Mouse (Mus musculus): ENCODE measurements around the gene Pvr. TPM values are rescaled to one million over a fixed set of nuclear protein-coding genes. Genes with fewer than 3 reads are reported as not detected.
A peak's percentile ranks its signal among the peaks of the same experiment; 100 is the strongest.
"Not testable (repeated sequence)": the region's sequence is repeated elsewhere in the genome, so short reads cannot be mapped to it uniquely, and the experiment has no call there.

The Pvr gene
- polyA plus RNA-seq, 1 experiment = 10.9 TPM

DNA sequence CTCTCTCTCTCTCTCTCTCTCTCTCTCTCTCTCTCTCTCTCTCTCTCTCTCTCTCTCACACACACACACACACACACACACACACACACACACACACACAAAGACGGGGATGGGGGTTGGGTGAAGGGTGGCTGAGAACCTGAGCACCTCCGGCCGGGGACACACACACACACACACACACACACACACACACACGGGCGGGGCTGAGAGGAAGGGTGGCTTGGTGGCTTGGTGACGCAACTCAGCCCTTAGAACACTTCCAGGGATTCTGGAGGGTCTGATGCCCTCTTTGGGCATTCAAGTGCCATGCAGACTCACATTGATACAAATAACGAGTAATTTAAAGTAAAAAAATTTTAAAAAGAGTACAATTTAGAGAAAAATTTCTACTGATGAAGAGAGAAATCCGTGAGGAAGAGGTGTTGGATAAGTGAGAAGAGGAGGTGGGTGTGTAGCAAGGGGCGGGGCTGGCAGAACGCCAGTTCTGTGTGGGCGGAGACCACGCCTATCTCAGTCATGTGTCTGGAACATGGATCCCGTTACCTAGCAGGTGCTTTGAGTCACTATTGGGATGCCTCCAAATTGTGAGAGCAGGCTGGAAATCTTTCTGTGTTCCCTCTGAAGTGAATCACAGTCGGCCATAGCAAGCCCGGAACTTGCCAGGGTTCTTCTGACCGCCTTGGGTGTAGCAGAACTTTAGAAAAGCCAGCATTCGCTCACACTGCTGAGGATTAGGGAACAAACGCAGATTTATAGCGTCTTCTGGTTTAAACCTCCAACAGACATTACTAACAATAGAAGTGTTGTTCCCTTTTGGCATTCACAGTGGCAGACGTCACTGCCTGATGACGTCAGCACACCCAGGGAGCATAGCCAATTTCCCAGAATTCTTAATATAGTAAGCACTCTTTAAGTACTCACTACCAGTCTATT is 12.2 kb upstream of the Pvr start:
- peak; percentile 60 for DNase-seq
- H3K36me3 ChIP-seq (ENCODE audit: control insufficient read depth, insufficient read depth, low read length) = no peaks in the 10 kb centered on the region
- WGBS = 18% methylated on average over 19 of the region's 21 CpGs
- peaks cover 4% of the 10 kb centered on the region; the same call in 1 of the 2 replicates for H3K4me1 ChIP-seq (ENCODE audit: control insufficient read depth, insufficient read depth, low read length)
- no peak overlapping the region for H3K27ac ChIP-seq (ENCODE audit: insufficient read depth, low read depth, low read length)
- TF ChIP-seq POLR2A (IDR thresholded peaks at IDR 0.05; ENCODE audit: low read depth, low read length) (no peak), CTCF (conservative IDR thresholded peaks at IDR 0.05; ENCODE audit: insufficient read depth, insufficient read length, low read depth, low read length) (no peak)
- H3K4me3 ChIP-seq (ENCODE audit: insufficient read depth, low read depth, low read length) = no peak overlapping the region
- no peaks in the 10 kb centered on the region for H3K27me3 ChIP-seq (replicated peaks; ENCODE audit: control insufficient read depth, insufficient read depth, low read length)

DNA sequence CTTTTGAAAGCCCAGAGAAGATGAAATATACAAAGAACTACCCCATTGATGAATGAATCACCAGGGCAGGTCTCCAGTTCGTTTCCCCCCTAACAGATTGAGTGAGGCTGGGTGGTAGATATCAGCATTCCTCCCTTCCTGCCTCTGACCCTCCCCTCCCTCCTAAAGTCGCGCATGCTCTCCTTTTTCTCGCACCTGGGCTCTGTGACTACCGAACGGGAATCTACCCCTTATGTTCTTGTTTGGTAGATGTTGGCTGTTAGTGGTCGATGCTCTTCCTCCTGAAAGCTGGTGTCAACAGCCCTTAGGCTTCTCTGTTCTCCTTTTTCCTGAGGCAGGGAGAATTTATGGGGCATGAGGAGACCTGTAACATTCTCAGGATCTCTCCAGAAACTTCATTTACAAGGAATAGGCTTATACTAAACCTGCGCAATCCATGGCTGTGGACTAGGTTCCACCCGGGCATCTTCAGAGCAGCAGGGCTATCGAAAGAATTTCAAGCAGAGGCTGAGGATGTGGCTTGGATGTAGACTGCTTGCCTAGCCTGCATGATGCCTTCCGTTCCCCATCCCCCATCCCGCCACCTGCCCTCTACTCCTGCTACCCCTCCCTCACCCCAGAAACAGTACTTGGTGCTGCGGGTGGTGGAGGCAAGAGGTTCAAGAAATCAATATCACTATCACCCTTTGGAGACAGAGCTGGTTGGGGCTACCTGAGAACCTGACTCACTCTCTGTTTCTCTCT is 11.3 kb upstream of the Pvr start:
- Histone ChIP-seq H3K36me3 (ENCODE audit: control insufficient read depth, insufficient read depth, low read length) (no peaks in the 10 kb centered on the region), H3K27me3 (replicated peaks; ENCODE audit: control insufficient read depth, insufficient read depth, low read length) (no peaks in the 10 kb centered on the region), H3K4me1 (ENCODE audit: control insufficient read depth, insufficient read depth, low read length) (peaks cover 4% of the 10 kb centered on the region; the same call in 1 of the 2 replicates), H3K27ac (ENCODE audit: insufficient read depth, low read depth, low read length) (no peak overlapping the region), H3K4me3 (ENCODE audit: insufficient read depth, low read depth, low read length) (no peak overlapping the region)
- WGBS = 28% methylated on average over 13 of the region's 13 CpGs
- no peak for DNase-seq
- TF ChIP-seq CTCF (conservative IDR thresholded peaks at IDR 0.05; ENCODE audit: insufficient read depth, insufficient read length, low read depth, low read length) (no peak), POLR2A (IDR thresholded peaks at IDR 0.05; ENCODE audit: low read depth, low read length) (no peak)

GRCm38 (mm10) chr7:19930481-19930880 is 9.5 kb upstream of the Pvr start:
- not testable (repeated sequence) for H3K4me1 ChIP-seq (ENCODE audit: control insufficient read depth, insufficient read depth, low read length); H3K27me3 ChIP-seq (replicated peaks; ENCODE audit: control insufficient read depth, insufficient read depth, low read length)
- 86% methylated on average over 6 of the region's 6 CpGs for WGBS

DNA sequence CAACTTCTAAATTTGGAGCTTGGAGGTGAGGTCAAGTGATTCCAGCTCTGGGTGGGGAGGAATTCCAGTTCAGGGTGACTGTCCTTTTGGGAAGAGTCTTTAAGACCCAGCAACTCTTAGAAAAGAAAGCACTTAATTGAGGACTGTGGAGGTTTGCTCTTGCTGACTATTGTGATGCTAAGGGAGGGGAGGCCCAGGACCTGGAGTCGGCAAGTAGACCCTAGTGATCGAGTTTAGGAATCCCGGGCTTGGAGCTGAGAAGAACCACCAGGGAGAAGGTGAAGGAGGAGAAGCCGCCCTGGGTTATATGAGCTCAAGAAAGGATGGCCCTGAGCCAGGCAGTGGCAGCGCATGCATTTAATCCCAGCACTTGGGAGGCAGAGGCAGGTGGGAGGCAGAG is 7.5 kb upstream of the Pvr start:
- WGBS = 66% methylated on average over 5 of the region's 5 CpGs
- Histone ChIP-seq H3K27ac (ENCODE audit: insufficient read depth, low read depth, low read length) (peak overlapping the region; percentile 47; the same call in 1 of the 2 replicates), H3K4me3 (ENCODE audit: insufficient read depth, low read depth, low read length) (no peak overlapping the region), H3K4me1 (ENCODE audit: control insufficient read depth, insufficient read depth, low read length) (no peaks in the 10 kb centered on the region), H3K36me3 (ENCODE audit: control insufficient read depth, insufficient read depth, low read length) (no peaks in the 10 kb centered on the region), H3K27me3 (replicated peaks; ENCODE audit: control insufficient read depth, insufficient read depth, low read length) (no peaks in the 10 kb centered on the region)
- no peak for TF ChIP-seq POLR2A (IDR thresholded peaks at IDR 0.05; ENCODE audit: low read depth, low read length)
- TF ChIP-seq CTCF (conservative IDR thresholded peaks at IDR 0.05; ENCODE audit: insufficient read depth, insufficient read length, low read depth, low read length) = no peak
- DNase-seq = peak; percentile 47

More at GRCm38 (mm10) chr7:19930481-19930880, 9.5 kb upstream of the Pvr start:
- H3K27ac ChIP-seq (ENCODE audit: insufficient read depth, low read depth, low read length); DNase-seq; H3K36me3 ChIP-seq (ENCODE audit: control insufficient read depth, insufficient read depth, low read length); H3K4me3 ChIP-seq (ENCODE audit: insufficient read depth, low read depth, low read length): not testable (repeated sequence)

DNA sequence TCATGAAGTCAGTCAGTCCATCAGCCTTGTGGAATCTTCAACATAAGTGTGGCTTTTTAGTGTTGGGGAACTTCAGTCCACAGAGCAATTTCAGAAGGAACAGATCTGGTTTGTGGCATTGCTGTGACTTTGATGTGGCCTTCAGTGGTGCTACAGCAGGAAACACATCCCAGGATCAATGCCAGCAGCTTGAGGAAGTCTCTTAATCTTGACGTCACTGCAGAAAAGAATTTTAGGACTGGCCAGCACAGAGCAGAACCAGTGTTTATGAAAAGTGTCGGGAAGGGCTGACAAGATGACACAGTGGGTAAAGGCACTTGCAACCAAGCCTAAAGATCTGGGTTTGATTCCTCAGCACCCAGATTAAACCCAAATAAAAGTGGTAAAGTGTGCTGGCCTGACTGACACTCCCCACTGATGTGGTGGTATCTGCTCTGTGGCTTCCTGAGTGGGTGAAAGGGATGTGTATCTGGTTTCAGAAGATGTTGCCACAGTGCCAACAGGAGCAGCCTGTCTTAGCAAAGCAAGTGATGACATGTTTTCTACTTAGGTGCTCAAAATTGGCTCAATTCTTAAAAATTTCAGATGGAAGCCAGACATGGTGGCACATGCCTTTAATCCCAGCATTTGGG is 6.0 kb upstream of the Pvr start:
- H3K27me3 ChIP-seq (replicated peaks; ENCODE audit: control insufficient read depth, insufficient read depth, low read length) = no peaks in the 10 kb centered on the region
- no peak overlapping the region for H3K4me3 ChIP-seq (ENCODE audit: insufficient read depth, low read depth, low read length)
- WGBS = 49% methylated on average over 2 of the region's 2 CpGs
- H3K27ac ChIP-seq (ENCODE audit: insufficient read depth, low read depth, low read length) = peak overlapping the region; percentile 35; the same call in 1 of the 2 replicates
- peak; percentile 74 for DNase-seq
- H3K4me1 ChIP-seq (ENCODE audit: control insufficient read depth, insufficient read depth, low read length) = no peaks in the 10 kb centered on the region
- no peak for TF ChIP-seq POLR2A (IDR thresholded peaks at IDR 0.05; ENCODE audit: low read depth, low read length)
- no peak for TF ChIP-seq CTCF (conservative IDR thresholded peaks at IDR 0.05; ENCODE audit: insufficient read depth, insufficient read length, low read depth, low read length)
- H3K36me3 ChIP-seq (ENCODE audit: control insufficient read depth, insufficient read depth, low read length) = no peaks in the 10 kb centered on the region

- H3K36me3 ChIP-seq (ENCODE audit: control insufficient read depth, insufficient read depth, low read length) = no peaks in the 10 kb centered on the region
- no peak overlapping the region for H3K27ac ChIP-seq (ENCODE audit: insufficient read depth, low read depth, low read length)
- 77% methylated on average over 1 of the region's 1 CpGs for WGBS
- no peaks in the 10 kb centered on the region for H3K4me1 ChIP-seq (ENCODE audit: control insufficient read depth, insufficient read depth, low read length)
- DNase-seq = no peak
- no peak overlapping the region for H3K4me3 ChIP-seq (ENCODE audit: insufficient read depth, low read depth, low read length)
- no peaks in the 10 kb centered on the region for H3K27me3 ChIP-seq (replicated peaks; ENCODE audit: control insufficient read depth, insufficient read depth, low read length)
- TF ChIP-seq CTCF (conservative IDR thresholded peaks at IDR 0.05; ENCODE audit: insufficient read depth, insufficient read length, low read depth, low read length) = no peak
- no peak for TF ChIP-seq POLR2A (IDR thresholded peaks at IDR 0.05; ENCODE audit: low read depth, low read length)
These were observed 4.4 kb upstream of the Pvr start for GRCm38 (mm10) chr7:19925376-19925775.

Data from kidney, adult 2 months (tissue).